Mouse (Mus musculus): ENCODE data around the gene Apba1.

Apba1 gene

DNA sequence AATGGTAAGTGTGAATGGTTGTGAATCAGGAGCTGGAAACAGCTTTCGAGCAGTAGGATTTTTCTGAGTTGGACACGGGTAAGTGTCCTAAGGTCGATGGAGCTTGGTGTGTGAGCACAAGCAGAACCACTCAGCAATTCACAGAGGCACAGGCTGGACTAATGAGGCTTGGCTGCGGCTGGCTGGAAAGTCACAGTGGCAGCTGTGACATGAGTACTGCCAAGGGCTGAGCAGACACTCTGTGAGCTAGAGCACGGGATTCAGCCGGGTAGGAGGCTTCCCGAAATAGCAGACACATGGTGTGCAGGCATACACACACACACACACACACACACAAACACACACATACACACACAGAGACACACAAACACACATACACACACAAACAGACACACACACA, 121.2 kb downstream of the Apba1 start:
- DNase-seq: peak; percentile 24 to 45

DNA sequence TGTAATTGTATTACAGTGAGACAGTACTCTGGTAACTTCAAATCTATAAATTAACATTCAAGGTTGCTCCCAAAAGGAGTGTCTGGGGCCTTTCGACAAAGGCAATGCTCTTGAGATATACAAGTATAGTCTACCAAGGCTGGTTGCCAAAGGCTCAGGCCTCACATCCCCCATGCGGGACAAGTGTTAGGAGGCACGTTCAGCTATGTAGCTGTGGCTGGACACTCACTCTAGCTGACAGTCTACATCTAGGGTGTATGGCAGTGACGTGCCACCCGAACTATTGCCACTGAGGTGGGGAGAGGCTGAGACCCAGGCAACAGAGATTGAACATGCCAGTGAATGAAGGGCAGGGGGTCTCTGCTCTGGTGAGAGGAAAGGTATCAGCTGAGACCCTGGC, 127.5 kb downstream of the Apba1 start:
- no peak for DNase-seq

DNA sequence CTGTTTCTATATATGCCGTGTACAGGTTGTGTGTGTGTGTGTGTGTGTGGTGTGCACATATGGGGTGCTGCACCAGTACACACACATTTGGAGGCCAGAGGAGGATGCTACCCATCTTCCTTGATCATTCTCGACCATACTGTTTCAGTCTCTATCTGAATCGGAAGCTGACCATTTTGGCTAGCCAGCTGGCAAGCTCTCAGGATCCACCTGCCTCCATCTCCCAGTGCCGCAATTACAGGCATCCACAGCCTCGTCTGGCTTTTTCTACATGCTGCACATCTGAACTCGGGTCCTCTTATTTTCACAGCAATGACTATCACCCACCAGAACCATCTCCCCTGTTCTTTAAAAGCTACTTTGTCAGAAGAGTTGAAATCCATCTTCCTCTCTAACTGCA, 132.7 kb downstream of the Apba1 start:
- DNase-seq: no peak

DNA sequence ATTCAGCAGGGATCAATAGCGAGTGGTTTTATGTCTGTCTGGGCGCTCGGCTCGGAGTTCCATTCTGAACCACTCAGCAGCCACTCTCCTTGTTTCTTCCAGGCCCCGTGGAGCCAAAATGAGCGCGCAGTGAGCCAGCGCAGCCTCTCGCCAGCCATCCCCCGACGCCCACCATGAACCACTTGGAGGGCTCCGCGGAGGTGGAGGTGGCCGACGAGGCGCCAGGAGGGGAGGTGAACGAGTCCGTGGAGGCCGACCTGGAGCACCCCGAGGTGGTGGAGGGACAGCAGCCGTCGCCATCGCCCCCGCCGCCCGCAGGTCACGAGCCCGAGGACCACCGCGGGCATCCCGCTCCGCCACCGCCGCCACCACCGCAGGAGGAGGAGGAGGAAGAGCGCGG, 133.9 kb downstream of the Apba1 start:
- DNase-seq: no peak

DNA sequence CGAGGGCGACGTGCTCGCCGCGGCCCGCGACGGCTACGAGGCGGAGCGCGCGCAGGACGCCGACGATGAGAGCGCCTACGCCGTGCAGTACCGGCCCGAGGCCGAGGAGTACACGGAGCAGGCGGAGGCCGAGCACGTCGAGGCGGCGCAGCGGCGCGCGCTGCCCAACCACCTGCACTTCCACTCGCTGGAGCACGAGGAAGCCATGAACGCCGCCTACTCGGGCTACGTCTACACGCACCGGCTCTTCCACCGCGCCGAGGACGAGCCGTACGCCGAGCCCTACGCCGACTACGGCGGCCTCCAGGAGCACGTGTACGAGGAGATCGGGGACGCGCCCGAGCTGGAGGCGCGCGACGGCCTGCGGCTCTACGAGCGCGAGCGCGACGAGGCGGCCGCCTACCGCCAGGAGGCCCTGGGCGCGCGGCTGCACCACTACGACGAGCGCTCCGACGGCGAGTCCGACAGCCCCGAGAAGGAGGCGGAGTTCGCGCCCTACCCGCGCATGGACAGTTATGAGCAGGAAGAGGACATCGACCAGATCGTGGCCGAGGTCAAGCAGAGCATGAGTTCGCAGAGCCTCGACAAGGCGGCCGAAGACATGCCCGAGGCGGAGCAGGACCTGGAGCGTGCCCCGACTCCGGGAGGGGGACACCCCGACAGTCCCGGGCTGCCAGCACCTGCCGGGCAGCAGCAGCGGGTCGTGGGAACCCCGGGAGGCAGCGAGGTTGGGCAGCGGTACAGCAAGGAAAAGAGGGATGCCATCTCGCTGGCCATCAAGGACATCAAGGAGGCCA, 134.6 kb downstream of the Apba1 start:
- peak; percentile 75 to 82 for DNase-seq

DNA sequence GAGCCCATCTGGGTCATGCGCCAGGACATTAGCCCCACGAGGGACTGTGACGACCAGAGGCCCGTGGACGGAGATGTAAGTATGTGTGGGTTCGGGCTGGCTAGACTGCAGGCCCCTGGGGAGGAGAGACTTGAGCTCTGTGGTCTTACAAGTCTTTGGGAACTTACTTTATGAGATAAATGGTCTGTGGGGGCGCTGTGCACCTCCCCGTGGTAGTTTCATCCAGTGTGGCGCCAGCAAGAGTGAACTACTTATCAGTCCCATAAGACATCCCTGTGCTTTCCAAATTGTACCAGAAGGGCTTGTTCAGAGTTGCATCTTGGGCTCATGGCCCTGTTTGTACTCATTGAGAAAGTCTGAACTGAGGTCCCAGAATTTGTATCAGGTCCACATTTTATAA, 135.3 kb downstream of the Apba1 start:
- DNase-seq: no peak

DNA sequence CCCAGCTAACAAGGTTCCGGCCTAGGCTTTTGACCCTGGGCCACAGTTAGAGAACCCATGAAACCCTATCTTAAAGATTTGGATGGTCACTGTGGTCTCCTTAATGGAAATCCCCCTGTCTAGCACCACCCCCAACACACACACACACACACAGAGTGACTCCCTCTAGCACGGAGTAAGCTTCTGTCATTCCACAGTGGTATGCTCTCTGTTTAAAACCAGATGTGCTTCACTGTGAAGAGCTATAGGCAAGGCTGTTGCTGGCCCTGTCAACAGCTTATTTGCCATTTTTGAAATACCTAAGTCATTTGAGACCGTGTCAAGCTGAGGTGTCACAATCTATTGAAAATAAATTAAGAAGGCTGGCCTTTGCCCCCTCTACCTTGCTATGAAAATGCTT, 136.1 kb downstream of the Apba1 start:
- DNase-seq: no peak

DNA sequence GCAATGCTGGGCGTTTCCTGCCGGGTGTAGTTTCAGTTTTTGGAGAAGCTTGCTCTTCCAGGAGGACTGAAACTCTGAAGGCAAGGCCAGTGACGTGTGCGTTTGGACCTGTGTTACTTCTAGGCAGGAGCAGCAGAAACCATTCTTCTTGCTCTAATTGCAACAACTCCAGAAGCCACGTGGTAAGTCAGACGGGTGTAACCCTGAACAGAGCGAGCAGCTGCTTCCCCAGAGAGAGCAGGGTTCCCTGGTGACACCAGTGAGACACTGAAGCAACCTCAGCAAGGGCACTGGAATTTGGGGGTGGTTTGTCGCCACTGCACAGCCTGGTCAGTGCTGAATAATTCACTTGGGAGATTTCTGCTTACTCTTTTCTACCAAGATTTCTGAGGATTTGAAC, 138.2 kb downstream of the Apba1 start:
- no peak for DNase-seq

DNA sequence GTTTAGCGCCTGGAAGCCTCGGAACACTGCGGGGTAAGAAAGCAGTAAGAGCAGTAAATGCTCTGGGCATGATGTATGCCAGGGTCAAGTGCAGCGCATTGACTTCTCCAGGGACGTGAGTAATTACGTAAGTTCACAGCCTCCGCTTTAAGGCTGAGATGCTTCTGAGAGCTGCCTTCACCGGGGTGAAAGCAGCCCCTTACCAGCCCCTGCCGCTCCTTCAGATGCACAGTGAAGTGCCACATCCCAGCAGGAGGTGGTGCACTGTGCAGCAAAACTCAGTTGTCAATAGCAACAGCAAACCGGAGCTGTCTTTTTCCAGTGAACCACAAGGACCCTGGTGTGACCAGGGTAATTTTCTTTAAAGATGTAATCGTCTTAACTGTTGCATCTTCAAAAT, 139.8 kb downstream of the Apba1 start:
- no peak for DNase-seq

DNA sequence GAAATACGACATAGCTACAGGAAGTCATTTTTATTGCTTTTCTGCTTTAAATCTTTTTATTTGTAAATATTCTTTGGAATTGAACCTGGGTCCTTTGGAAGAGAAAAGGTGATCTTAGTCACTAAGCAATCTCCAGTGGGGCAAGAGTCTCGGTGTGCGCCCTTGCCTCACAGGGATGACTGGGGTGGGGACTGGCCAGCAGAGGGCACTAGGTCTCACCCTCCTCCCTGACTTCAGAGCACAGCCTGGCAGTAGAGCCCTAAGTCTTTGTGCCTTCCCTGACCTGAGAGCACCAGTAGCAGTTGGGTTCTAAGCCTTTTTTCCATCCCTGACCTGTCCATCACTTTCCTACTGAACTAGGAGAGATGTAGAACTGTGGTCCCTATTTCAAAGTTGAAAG, 142.5 kb downstream of the Apba1 start:
- peak; percentile 63 to 68 for DNase-seq

DNA sequence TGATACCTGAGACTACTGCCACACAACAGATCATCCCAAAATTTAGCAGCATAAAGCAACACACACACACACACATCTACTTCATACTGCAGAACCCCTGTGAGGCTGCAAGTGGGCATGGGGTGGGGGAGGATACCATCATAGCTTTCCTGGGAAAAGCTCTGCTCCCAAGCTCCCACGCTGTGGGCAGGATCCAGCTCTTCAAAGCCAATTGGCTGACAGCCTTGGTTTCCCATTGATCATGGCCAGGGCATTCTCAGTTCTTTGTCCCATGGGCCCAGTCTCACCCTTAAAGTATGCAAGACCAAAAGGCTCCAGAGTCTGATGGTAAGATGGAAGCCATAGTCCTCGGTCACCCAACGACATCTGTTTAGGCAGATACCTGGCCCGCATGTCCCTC, 143.1 kb downstream of the Apba1 start:
- DNase-seq: no peak

DNA sequence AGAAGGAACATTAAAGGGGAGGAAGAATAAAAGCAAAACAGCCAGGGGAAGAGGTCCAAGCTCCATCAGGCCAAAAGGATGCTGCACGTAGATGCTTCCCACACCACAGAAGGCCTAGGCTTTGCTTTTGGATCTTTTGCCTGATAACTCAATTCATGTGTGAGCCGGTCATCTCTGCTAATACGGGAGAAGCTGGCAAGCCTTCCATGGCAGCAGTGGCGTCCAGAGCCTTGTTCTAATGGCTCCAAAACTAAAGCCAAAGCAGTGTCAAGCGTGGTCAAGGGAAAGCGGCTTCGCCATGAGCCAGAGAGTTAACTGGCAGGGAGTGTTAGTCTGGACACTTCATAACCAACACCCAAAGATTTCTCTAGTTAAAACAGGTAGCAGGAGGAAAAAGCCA, 144.4 kb downstream of the Apba1 start:
- no peak for DNase-seq

DNA sequence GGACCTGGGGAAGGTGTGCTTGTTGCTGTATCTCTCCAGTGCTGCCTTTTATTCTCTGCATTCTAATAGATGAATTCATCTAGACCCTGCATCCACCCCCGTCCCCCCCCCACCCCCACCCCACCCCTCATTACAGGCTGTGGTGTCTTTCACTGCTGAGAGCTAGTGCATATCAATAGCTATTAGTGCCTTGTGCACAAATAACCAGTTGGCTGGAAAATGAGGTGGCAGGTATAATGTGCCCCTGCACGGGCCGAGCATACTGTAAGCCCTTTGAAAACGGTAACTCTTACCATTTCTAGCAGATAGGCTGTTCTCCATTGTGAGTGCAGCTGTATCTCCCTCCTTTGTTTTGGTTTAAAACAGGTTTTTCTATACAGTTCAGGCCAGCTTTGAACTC, 146.2 kb downstream of the Apba1 start:
- no peak for DNase-seq

DNA sequence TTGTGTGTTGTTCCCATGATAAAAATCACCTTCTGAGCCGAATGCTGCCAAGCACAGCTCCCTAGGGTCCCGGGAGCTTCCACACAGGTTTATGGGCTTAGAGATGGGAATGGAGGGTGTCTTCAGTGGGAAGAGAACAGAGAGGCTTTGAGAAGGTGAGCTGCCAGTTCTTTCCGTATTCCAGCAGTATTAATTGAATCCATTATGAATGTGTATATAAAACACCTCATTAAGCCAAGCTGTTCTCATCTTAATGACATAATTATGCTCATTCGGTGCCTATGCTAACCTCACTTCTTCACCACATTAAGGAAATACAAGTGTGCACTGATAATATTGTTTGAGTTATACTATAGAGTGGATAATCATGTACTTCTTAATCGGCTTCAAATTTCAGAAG, 147.1 kb downstream of the Apba1 start:
- DNase-seq: no peak

DNA sequence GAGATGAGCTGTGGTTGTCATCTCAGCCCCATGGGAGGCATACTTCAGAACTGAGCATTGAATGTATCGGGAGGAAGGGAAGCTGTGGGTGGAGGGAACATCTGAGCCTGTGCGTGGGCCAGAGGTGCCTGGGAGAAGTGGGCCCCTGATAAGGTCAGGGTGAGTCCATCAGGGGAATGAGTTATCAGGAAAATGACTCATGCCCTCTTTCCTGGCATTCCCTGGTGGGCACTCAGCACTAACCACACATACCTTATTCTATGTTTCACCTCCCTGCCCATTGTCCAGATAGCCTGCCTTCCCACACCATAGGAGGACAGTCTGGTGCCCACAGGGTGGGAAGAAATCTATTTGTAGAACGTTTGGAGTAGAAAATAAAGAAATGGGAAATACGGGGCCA, 151.7 kb downstream of the Apba1 start:
- DNase-seq: no peak

DNA sequence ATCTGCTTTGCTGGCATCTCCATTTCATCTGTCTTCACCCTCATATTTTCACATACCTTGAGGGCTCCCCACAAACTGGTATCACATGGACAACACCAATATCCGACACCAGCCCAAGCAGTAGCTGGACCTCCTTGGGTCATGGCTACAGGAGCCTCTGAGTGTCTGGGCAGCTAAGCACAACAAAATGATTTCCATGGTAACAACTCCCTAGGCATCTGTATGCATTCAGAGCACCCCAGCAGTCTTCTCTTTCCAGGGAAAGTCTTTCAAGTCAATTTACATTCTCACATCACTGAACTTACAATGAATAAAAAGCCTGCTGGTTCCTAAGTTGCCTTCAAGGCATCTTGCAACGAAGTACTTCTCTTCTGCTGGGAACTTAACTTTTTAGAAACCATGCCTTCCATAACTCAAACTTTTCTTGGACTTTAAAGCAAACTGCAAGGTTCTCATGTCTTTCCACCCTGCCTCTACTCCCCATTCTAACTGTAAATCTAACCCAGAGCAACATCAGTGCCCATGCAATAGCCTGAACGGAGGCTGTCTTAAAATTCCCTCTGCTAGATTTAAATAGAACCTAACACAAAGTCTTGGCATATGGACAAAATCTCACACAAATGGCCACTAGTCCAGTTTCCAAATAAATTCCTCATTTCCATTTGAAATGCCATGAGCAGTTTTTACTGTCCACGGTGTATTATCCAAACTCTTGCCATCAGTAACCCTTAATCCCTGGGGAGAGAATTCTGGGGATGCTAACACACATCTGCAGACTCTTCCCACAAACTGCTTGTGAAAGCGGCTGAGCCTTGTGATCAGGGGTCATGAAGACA, 160.9 kb downstream of the Apba1 start:
- DNase-seq: no peak

DNA sequence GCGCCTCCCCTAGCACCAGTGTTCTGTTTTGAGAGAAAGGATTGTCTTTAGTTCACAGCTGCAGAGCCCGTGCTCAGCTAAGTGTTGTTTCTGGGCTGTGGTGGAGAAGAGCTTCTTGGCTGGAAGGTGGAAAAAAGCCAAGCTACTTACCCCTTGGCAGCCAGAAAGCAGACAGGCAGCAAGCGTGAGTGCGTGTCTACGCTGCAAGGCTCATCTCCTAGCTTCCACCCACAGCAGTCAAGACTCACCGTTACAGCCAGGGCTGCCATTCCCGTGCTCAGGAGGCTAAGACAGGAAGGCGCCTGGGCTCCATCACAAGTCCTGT, 161.5 kb downstream of the Apba1 start:
- no peak for DNase-seq

DNA sequence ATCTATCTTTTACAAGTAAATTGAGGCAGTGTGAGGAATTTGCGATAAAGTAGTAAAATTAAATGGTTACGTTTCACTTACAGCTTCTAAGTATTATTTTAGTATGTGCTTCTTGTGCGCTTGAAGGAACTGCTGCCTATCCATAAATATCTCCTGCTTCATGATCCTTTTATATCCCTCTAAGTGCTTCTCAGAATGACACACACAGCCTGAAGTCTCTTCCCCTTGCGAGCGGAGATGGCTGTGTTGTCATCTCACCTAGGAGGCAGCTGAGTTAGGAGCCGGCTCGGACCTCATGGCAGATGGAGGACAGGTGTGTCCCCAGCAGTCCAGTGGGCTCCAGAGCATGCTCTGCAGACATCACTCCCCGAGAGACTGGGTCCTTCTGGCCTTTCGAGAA, 163.9 kb downstream of the Apba1 start:
- DNase-seq: no peak

DNA sequence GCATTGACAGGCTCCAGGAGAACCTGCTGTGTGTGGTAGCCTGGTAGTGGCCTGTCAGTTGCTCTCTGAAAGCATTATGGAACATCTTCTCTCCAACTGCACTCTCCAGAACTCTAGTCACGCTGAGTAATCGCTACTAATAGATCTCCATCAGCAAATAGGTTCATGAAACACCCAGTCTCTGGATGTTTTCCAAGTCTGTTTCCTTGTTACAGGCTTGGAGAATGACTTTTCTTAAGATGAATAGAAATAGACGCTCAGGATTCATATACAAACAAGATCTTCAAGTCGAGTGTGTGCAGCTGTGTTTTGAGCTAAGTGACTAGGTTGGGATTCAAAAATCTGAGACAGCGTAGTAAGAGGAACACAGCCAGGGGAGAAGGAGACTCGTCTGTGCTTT, 165.4 kb downstream of the Apba1 start:
- DNase-seq: no peak

DNA sequence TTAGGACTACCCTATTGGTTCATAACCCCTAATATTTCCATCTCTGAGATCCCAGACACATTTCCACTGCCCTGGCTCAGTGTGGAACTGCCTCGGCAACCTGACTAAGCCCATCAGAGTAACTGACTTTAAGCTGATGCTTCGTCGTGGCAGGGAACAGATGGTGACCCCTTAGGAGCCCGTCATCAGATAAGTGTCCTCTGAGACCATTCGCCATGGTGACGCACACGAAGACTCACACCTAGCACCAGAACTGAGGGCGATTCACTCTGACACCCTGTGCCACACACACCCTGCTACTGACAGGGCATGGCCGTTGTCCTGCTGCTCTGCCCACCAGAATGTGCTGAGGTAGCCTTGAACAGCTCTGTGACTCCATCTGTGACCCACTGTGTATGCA, 166.1 kb downstream of the Apba1 start:
- DNase-seq: no peak

DNA sequence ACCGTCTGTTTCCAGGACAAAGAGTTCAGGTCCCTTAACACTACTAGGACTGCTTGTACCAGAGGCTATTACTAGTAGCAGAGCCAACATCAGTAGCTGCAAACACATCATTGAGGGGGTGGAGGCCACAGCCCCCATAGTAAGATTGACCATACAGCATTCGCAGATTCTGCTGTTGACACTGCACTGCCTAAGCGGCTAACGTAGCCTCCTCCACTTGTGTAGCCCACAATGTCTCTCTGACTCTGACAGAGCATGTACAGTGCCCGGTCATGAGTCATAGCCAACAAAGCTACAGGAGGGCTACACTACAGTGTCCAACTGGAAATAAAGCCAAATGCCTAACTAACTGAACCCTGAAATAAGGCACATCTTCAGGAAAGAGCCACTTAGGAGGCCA, 166.9 kb downstream of the Apba1 start:
- DNase-seq: no peak

DNA sequence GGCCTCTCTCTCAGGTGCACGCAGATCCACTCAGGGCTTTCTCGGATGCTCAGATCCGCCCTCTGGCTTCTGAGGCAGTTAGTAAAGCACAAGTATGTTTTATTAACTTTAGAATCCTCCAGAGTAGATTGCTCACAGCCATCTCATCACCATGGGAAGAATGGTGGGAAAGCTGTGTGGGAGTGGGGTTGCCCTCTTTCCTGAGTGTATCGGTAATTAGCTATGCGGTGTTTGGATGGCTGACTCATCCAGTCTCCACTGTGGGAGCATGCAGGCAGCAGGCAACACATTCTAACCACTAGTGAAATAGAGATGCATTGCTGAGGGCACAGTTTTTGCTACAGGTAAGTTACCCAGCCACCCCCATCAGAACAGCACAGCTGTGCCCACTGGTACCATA, 172.1 kb downstream of the Apba1 start:
- DNase-seq: no peak

DNA sequence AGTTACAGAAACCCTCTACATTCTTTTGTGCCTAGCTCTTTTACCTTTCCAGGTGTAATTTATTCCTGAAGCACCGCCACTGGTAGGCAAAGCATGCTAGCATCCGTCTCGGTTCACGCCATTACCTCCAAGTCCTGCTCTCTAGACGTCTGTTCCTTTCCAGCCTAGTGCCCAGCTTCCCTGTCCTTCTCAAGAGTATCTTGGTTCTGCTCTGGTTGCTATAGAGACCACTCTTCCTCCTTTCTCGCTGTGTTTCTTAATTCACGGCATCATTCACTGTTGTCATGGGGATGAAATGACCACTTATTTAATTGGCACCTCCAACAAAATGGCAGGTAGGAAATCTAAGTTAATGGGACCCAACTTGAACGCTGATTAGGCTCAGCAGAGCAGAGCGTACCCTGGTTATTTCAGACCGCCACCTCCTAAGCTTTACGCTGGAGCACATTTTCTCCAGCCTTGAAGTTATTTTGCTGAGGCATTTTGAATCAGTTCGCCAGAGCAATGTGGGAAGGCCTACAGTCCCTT, 182.8 kb downstream of the Apba1 start:
- no peak for DNase-seq

DNA sequence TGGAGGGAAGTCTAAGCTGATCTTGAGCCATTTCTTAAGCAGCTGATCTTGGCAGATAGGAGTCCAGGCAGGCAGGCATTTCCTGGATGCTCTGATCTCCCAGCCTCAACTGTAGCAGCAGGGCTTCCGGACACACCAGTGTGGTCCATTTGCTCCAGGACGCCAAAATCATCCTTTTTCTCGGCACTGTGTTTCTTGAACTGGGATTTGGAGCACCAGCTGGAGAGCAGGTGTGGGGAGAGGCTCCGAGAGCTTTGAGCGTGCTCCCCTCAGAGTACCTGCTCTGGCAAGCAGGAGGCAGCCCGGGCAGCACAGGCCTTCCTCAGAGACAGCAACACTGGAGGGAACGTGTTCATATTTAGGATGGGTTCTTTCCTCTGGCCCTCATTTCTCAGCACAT, 184.2 kb downstream of the Apba1 start:
- DNase-seq: no peak

Measured in kidney, postnatal 4 days (tissue).